Mouse (Mus musculus) large intestine, adult 2 months (tissue): ENCODE data around the gene Rrp15. TPM values are rescaled to one million over a fixed set of nuclear protein-coding genes. Genes with fewer than 3 reads are reported as not detected.
"Not testable (repeated sequence)": the region's sequence is repeated elsewhere in the genome, so short reads cannot be mapped to it uniquely, and the experiment has no call there.

ENCODE experiments used
- DNase-seq: peaks from one replicate; pipeline ENCODE4 v3.0.0-alpha.2; 2012; ENCODE audit warnings: low read depth, low spot score
- WGBS: fragments of 180-500 bp; shearing (Covaris S2); methylation state at CpG from one replicate; pipeline ENCODE4 v1.1.7; 2018; 5-methylcytosine and 5-hydroxymethylcytosine counted together
- polyA plus RNA-seq: library from polyadenylated mRNA; depleted of rRNA; stranded (reverse); fragments of >200 nt; gene quantifications from 2 replicates; pipeline ENCODE4 v1.2.3, GENCODE M21; 2012; rRNA removed

Rrp15 gene
- 2.3 and 2.6 TPM in 2 replicates for polyA plus RNA-seq

DNA sequence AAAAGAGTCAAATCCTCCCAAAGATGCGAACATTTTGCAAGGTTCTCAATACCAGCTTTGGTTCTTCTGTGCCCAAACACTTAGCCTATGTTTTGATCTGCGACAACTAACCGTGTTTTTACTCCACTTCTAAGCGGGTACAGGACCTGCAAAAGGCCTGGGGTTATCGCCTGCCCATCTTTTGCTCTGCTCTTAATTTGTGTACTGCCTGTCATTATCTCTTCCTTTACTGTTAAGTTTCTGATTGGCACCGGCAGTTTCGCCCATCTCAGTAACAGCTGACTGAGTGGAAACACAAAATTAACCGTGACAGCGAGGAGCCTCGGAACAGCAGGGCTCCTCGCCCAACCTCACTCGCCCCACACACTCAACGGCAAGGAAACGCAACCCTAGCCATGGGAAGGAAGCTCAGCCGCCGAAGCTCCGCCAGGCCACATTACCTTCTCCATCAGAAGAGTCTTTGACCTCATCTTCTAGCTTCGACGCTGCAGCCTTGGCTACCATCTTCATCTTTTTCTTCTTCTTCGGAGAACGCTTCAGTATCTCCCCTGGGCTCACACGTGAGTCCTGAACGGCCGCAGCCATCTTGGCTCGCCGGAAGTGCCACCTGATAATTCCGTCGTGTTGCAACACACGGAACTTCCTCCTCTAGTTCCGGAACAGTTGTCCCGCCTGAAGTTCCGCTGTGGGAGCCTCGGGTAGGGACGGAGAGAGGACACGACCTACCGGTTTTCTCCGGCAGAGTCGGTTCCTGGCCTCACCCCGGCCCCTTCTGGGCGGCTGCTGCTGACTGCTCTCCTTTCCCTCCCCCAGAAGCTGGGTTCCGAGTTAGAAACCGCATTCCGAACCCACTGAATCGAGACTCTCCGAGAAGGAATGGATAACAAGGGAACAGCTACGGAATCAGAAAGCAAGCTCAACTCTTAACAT lies at the start of gene Rrp15:
TSS of gene Rrp15 (minus strand) at position 635 of the 930 bp plus-strand sequence.
- DNase-seq, result peak; percentile 59
- under 1% methylated on average over 46 of the region's 46 CpGs for WGBS

DNA sequence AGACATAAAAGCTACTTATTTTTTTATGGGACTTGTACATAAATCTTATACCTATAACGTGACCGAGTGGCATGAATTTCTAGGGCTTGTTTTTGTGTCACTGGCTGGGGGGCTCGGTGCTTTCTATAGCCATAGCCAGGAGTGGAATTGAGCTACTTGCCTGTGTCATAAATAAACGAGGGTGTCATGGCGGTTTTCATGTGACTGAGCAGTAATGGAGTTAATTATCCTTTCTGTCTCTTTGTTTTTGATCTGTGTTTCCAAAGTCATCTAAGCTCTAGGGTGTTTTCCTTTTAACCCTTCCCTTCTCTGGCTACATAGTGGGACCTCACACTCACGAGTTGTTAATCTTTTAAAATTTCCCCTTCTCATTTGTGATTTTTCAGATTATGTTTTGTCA lies 48.8 kb upstream of the Rrp15 start:
- no peak for DNase-seq
- WGBS, result 52% methylated on average over 6 of the region's 6 CpGs

DNA sequence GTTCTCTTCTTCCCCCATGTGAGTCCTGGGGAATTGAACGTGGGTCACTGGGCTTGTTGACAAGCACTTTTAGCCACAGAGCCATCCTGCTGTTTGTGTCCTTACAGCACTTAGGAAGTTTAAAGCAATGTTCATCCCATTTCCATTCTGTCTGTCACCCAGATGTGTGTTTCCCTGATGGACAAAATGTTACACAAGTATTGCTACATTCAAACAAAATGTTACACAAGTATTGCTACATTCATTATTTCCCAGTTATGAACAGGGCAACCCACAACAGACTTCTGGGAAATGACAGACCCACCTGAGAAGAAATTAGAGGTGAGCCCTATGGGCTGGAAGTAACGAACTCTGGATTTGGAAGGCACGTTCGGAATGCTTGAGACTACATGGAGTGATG lies 36.2 kb upstream of the Rrp15 start:
- 80% methylated on average over 4 of the region's 4 CpGs for WGBS
- DNase-seq, result no peak

DNA sequence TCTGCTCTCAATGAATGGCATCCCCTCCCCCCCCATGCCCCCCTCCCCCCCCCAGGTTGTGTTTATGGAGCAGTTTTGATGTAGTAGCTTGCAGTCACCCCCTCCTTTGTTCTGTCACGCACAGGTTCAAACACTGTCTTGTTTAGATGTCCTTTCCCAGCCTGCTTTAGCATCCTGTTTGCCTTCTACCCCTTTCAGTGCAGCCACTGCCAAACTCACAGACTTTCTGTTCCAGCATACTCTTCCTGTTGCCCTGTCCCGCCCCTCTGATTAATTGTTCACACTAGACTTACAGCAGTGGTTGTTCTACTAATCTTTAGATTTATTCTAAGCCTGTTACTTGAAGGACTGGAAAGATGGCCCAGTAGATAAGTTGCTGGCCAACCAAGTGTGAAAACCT lies 31.7 kb upstream of the Rrp15 start:
- 56% methylated on average over 2 of the region's 2 CpGs for WGBS

DNA sequence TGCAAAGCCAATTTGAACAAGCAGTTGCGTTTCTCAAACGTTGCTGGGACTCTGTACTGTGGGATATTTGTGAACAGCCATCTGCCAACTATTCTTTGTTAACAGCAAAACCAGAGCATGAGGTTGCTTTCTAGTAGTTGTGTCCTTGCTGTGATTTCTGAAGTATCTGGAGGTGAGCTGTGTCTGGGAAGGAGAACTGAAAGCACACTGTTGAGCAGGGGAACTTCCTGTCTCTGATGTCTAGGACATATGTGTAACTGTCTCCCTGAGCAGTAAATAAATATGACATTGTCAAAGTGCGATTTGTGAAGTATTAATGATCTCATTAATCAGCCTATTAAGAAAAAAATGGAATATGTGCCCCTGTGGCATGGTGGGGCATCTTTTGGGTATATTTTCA lies 24.0 kb upstream of the Rrp15 start:
- no peak for DNase-seq
- WGBS, result 46% methylated on average over 3 of the region's 3 CpGs

More for the DNA sequence above, 31.7 kb upstream of the Rrp15 start:
- DNase-seq, result no peak

DNA sequence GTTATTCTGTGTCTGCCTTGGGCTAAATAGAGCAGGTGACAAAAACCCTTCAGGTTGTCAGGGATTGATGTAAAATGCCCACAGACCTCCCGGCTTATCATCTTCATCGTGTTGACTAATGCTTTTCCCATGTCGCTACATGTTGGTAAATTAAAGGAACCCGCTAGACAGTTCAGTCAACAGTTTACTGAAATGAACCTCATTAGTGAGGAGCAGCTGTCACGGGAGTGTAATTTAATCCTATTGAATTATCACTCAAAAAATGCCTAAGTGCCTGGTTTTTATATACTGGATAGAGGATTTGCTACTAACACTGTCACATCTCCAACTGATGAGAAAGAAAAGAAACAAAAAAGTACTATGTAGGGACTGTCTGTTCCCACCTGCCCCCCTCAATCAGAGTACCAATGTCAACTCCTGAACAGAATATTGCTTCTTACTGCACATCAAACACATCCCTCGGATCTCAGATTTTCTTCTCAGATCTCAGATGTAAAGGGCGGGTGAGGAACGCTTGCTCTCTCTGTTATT lies 23.5 kb upstream of the Rrp15 start:
- WGBS, result 71% methylated on average over 8 of the region's 8 CpGs
- no peak for DNase-seq

DNA sequence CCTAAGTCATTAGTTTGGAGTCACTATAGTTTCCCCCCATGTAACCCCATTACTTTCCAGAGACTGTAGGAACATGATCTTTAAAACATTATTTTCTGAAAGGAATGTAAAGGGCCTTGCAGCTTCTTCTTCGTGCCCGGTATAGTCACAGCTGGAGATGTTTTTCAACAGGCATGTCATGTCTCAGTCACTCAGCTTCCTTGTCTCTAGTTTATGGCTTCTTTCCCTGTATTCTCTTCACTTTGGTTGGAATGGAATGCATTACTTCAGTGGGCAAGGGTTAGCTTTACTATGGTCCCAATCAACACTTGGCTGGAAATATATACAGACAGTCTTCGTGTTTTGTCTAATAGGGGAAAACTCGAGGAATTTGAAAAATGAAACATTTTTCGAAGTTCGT lies 22.8 kb upstream of the Rrp15 start:
- DNase-seq, result no peak
- WGBS, result 70% methylated on average over 6 of the region's 6 CpGs

DNA sequence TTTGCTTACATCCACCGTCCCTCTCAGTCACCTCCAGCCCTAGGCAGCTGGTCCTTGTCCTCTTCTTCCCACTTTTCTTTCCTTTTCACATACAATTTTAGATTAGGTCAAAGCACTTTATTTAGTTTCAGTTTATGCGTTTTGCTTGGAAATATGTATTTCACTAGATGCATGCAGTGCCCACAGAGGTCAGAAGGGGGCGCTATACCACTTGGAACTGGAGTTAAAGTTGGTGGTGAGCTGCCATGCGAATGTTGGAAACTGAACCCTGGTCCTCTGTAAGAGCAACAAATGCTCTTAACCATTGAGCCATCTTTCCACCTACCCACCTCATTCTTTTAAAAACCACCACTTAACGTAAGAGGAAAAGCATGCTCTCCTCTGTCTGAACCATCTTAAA lies 21.5 kb upstream of the Rrp15 start:
- no peak for DNase-seq
- 68% methylated on average over 5 of the region's 5 CpGs for WGBS

DNA sequence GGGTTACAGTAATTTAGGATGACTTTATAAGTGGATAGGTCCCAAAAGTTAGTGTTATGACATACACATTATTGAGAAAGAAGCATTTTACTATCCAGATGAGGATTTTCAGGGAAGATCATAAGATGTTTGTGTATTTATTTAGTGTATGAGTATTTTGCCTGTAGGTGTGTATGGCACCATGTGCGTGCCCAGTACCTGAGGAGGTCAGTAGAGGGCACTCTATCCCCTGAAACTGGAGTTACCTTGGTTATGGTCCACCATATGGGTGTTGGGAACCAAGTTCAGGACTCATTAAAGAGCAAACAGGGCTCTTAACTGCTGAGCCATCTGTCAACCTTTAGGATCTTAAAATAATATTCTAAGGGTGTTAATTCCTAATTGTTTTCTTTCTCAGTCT lies 19.2 kb upstream of the Rrp15 start:
- WGBS, result 71% methylated on average over 1 of the region's 1 CpGs
- no peak for DNase-seq

DNA sequence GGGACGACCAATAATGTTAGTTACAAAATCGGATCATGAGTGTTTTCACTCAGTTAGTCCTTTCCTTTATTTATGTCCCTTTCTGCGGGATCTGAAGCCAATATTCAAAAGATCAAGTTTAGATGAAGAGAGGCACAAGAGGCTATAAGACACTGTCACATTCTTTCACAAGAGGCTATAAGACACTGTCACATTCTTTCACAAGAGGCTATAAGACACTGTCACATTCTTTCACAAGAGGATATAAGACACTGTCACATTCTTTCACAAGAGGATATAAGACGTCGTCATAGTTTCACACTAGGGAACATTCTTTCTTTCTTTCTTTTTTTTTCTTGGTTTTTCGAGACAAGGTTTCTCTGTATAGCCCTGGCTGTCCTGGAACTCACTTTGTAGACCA lies 14.3 kb upstream of the Rrp15 start:
- DNase-seq, result not testable (repeated sequence)
- whole genome bisulfite sequencing, result 67% methylated on average over 6 of the region's 6 CpGs

DNA sequence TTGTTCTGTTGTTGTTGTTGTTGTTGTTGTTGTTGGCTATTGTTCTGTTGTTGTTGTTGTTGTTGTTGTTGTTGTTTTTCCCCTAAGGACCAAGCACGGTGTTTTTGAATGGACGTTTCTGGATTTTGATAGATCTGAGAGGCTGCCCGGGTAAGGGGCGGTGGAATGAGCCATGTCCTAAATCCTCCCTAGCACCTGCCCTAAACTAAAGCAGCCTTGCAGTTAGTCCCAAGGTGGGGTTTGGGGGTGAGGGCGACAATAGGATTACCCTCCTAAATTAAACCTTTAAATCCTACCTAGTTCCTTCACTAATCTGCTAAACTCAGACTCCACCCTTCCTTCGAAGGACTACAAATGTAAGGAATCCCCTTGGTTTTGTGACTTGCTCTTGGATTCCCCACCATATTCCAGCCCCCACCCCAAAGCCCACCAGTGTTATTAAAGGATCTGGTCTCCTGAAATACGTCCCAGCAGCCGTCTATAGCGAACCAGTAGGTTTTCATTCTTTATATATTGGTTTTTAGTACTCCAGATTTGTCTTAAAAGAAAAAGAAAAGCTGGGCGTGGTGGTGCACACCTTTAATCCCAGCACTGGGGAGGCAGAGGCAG lies 621 bp upstream of the Rrp15 start:
- no peak for DNase-seq
- 39% methylated on average over 10 of the region's 10 CpGs for WGBS

DNA sequence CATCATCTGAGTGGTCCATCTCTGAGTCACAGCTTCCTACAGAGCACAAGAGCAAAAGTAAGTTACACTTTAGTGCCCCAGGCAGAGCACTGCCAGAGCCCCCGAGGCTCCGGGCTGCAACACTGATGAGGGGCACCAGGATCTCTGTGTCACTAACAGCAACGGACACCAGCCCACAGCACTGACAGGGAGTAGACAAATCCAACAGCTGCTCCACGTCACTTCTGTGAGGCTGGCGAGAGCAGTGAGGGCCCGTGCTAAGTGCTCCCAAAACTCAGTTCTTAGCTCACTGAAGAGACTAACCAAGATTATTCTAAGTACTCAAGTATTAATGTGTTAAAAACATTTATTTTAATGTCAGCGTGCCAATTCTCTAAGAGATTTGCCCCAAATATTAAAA lies 9.3 kb downstream of the Rrp15 start:
- 75% methylated on average over 7 of the region's 7 CpGs for WGBS
- DNase-seq, result no peak

DNA sequence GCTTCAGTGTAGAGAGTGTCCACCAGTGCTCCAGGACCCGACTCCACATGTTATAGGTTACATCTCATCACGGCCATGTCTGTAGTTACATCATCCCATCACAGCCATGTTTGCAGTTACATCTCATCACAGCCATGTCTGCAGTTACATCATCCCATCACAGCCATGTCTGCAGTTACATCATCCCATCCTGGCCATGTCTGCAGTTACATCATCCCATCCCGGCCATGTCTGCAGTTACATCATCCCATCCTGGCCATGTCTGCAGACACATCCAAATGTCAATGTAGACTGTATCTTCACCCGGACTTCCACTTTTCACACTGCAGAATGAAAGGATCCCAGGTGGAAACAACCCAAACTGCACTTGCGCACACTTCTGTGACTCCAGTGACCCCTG lies 13.6 kb downstream of the Rrp15 start:
- WGBS, result 95% methylated on average over 5 of the region's 5 CpGs
- no peak for DNase-seq

DNA sequence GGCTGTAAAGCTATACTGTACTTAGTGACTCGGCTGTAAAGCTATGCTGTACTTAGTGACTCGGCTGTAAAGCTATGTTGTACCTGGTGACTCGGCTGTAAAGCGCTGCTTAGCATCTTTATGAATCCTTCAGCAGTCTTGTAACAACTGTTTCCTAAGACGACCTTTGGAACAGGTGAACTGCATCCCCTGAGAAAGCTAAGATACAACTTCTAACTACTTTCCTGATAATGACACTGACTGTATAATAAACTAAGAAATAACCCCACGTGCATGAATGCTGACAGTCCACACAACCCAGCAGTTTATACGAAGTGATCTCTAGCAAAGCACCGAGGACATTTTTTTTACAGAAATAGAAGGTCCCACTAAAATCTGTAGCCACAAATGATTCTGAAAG lies 16.1 kb downstream of the Rrp15 start:
- DNase-seq, result no peak
- WGBS, result 50% methylated on average over 8 of the region's 8 CpGs

DNA sequence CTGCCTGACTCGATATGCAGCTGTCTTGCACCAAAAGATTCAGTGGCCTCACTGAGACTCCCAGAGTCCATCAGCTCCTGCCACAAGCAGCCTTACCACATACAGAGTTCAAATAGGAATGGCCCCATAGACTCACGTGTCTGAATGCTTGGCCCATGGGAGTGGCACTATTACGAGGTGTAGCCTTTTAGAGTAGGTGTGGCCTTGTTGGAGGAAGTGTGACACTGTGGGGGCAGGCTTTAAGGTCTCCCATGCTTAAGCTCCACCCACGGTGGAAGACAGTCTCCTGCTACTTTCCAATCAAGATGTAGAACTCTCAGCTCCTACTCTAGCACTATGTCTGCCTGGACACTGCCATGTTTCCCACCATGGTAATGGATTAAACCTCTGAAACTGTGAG lies 20.4 kb downstream of the Rrp15 start:
- WGBS, result 51% methylated on average over 4 of the region's 4 CpGs
- DNase-seq, result no peak

DNA sequence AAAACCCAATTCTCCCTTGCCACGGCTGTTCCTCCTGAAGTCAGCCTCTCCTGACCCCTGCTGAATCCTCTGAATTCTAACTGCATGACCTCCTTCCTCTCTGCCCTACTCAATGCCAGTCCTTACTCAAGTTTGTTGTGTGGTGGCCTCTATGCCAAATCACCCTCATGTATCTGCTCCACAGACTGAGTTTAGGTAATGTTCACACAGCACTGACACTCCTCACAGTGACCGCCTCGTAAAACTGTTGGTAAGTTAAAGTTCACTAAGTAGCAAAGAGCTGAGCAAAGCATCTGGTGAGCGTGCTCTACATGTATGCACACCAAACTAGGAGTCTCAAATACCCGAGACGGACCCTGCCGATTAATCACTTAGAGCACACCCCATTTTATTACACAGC lies 23.0 kb downstream of the Rrp15 start:
- WGBS, result 37% methylated on average over 7 of the region's 7 CpGs
- no peak for DNase-seq

DNA sequence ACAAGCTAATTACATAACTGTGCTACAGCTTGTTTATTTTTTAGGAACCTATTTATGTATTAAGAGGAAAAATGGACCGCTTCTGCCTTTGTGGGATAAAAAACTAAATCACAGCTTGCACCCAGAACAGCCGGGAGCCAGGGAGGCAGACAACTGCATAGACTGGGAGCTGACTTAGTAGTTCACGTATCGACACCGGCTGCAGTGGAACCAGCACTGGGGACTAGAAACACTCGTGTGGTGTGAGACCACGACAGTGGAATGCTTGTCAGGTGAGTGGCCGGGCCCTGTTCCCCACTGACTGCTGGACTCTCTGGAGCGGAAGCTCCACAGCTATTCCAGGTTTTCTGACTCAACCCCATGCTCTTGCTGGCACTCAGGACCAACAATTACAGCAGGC lies 26.9 kb downstream of the Rrp15 start:
- WGBS, result 91% methylated on average over 9 of the region's 9 CpGs
- no peak for DNase-seq

DNA sequence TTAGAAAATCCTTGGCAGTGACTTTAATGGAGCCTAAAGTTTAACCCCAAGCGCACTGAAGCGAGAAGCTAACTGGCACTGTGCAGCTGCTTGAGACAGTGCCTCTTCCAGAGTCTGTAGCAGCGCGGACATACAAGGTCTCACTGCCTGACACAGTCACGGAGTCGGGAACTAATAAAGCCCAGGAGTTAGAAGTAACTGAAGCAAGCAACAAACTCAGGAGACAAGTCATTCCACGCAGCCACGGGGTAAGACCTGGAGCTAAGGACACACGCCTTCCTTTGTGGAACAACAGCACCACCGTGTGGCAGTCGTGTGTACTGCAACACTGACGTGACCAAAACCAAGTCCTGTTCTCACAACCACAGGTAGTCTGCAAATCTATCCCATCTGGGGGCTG lies 27.3 kb downstream of the Rrp15 start:
- 33% methylated on average over 12 of the region's 12 CpGs for WGBS
- DNase-seq, result peak; percentile 60

DNA sequence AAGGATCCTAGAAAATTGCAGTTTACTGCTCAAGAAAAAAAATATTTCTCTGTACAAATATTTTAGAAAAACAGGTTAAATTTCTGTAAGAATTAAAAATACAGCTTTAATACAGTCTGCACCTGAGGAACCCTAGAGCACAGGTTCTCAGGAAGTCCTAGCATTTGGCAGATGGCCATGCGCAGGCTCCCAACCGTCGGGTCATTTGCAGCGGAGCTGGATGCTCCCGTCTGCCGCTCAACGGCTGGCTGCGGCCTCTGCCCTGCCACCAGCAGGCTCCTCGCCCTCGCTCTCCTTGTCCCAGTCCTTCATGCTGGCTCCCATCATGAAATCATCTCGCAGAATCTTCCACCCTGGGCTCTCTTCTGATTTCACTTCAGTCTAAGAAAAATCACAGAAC lies 28.0 kb downstream of the Rrp15 start:
- DNase-seq, result no peak
- 91% methylated on average over 11 of the region's 11 CpGs for WGBS

DNA sequence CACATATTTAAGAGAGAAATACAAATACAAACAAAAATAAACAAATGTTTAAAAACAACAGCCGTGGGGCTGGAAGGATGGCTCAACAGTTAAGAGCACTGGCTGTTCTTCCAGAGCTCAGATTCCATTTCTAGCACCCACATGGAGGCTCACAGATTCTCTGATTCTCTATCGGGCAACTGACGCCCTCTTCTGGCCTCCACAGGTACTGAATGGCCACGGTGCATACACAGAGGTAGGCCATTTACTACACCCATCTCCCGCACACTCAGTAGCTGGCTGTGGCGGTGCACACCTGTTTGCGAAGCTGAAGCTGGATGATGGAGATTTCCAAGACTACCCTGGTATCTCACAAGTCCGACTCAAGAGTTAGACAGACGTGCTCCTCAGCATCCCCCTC lies 29.4 kb downstream of the Rrp15 start:
- no peak for DNase-seq
- 95% methylated on average over 9 of the region's 9 CpGs for WGBS

DNA sequence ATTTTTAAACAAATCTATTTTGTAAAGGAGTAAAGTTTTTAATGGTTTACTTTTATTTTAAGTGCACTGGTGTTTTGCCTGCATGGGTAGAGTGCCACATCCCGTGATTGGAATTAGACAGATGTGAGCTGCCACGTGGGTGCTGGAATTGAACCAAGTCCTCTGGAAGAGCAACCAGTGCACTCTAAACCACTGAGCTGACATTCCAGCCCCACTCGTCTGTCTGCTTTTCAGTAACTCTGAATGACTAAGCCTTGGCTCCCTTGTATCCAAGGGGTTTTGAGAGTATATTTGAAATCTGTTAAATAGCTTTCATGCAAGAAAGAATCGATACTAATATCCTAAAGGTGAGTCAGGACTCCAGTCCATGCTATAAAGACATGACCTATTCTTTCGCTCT lies 30.3 kb downstream of the Rrp15 start:
- DNase-seq, result no peak
- WGBS, result 71% methylated on average over 5 of the region's 5 CpGs
